8 mouse cellular contexts compared by ENCODE assay signal in the genomic region with DNA sequence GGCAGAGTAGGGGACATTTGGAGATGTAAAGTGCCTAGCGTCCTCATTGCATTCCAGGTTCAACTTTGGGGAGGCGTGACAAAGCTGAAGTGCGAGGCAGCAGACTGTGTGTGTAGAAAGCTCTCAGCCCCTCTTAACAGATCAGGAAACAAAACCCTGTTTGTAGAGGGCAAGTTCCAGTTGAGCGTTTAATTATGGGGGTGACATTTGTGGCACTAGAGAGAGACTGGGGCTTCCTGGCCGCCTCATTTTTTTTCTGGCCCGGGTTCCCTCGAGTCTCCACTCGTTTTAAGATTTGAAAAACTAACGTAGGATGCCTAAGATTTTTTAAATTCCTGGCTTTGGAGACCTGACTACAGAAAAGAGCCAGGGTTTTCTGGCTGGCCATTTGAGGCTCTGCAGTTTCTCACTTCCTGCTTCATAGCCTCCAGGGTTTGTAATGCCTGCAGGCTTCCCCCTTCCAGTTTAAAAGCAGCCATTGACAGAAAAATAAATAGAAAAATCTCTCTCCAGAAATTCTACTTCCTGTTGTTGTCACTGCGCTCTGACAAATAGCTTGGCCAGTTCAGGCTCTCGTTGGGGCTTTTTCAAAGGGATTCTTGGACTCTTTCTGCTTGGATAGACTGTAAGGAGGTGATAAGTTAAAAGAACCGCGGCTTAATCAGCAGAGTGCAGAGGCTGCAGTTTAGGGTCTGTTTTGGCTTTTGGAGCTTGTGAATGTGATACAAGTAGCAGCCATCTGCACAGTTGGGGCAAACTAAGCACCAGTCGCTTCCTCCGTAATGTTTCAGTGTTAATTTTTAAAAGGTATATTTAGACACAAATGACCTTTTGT. TPM values are rescaled to one million over a fixed set of nuclear protein-coding genes. Genes with fewer than 3 reads are reported as not detected.
DNase-seq lines count a peak whose midpoint lies in the region; ATAC-seq lines count a peak whose summit lies in the region.

No protein-coding gene starts in this region.

- intact Hi-C loops in left cerebral cortex, postnatal 14 days (cut with DNase I) = no loop called here

- ATAC-seq in monocyte, adult 5-6 weeks (replicated peaks; ENCODE audit: insufficient number of reproducible peaks, low FRiP score, low TSS enrichment, poor library complexity, severe bottlenecking) = no peak

- DNase-seq in A20 (ENCODE audit: low read depth, low spot score) = peak; percentile 9
- DNase-seq in c-Kit-positive CD71-positive TER-119-negative erythroid progenitor cells, embryonic 14.5 days (ENCODE audit: low read depth) = peak; percentile 81
- DNase-seq in heart, adult 8-10 months (ENCODE audit: low spot score) = peak; percentile 38
- DNase-seq in kidney, adult 9 months = peak; percentile 56
- peak; percentile 39 for DNase-seq in lung, postnatal 25 days (ENCODE audit: low spot score)
- DNase-seq in left cerebral cortex, postnatal 14 days (ENCODE audit: low spot score in 2 of 2) = no peak
- no peak for DNase-seq in layer of hippocampus, adult 18-20 months (ENCODE audit: low spot score in 2 of 2)

RNA-seq across cellular contexts. Expression of a gene that starts 20.8 kb away (rescaled TPM):
- total RNA-seq in heart, adult 8-10 months (2022) = 10 to 100 TPM; 10.3 to 17.3 (median 14.4) TPM
- total RNA-seq in left cerebral cortex, postnatal 14 days (2021) = 10 to 100 TPM; 39.0 to 49.5 TPM
- total RNA-seq in layer of hippocampus, adult 18-20 months (2021) = 10 to 100 TPM; 41.5 to 43.0 TPM
- 7.3 to 13.2 TPM (median 9.1 TPM) in 3 replicates for total RNA-seq in monocyte, adult 5-6 weeks (2017)

Comparison
In these comparisons a context has a peak if more than half of its experiments do, and no peak if none do; other contexts are left out.
1. DNase-seq: peak in A20 (single experiment), c-Kit-positive CD71-positive TER-119-negative erythroid progenitor cells, embryonic 14.5 days (single experiment), heart, adult 8-10 months (single experiment), kidney, adult 9 months (single experiment) and lung, postnatal 25 days (single experiment); none in left cerebral cortex, postnatal 14 days (0 of 2) and layer of hippocampus, adult 18-20 months (0 of 2).